Mouse (Mus musculus) neural tube, embryonic 14.5 days (tissue): ENCODE measurements around the gene Rab3ip. TPM values are rescaled to one million over a fixed set of nuclear protein-coding genes. Genes with fewer than 3 reads are reported as not detected.
A peak's percentile ranks its signal among the peaks of the same experiment; 100 is the strongest.

Source experiments
- ATAC-seq: fragments of 200-750 bp; cut with Nextera tagmentation; 2 replicates; pipeline ENCODE4 v1.8.0; 2017; ENCODE audit warnings: low read depth, mild to moderate bottlenecking, moderate TSS enrichment, moderate library complexity
- H3K27ac ChIP-seq: fragments of 300-500 bp; sonication (generic); 2 replicates; pipeline ENCODE4 v1.5.1; 2014; ENCODE audit warnings: low read depth, mild to moderate bottlenecking, control low read depth, low read length, moderate library complexity, mixed read lengths
- H3K27me3 ChIP-seq: fragments of 300-500 bp; sonication (generic); 2 replicates; pipeline ENCODE4 v1.6.1; 2014; ENCODE audit warnings: low read length; ENCODE audit not compliant: control insufficient read depth, insufficient read depth
- H3K36me3 ChIP-seq: fragments of 300-500 bp; sonication (generic); 2 replicates; pipeline ENCODE4 v1.6.1; 2014; ENCODE audit warnings: low read length, mixed read lengths; ENCODE audit not compliant: control insufficient read depth, insufficient read depth
- H3K4me1 ChIP-seq: fragments of 300-500 bp; sonication (generic); 2 replicates; pipeline ENCODE4 v1.6.1; 2014; ENCODE audit warnings: low read length; ENCODE audit not compliant: control insufficient read depth, insufficient read depth
- H3K4me2 ChIP-seq: fragments of 300-500 bp; sonication (generic); 2 replicates; pipeline ENCODE4 v1.6.1; 2014; ENCODE audit warnings: mild to moderate bottlenecking, low read depth, low read length, control low read depth
- H3K4me3 ChIP-seq: fragments of 300-500 bp; sonication (generic); 2 replicates; pipeline ENCODE4 v1.5.1; 2014; ENCODE audit warnings: low read depth, low read length, control low read depth, mixed read lengths
- H3K9ac ChIP-seq: fragments of 300-500 bp; sonication (generic); replicated peaks from 2 replicates; pipeline ENCODE4 v1.6.1; 2014; ENCODE audit warnings: low read depth, mild to moderate bottlenecking, control low read depth, low read length, mixed read lengths
- H3K9me3 ChIP-seq: fragments of 300-500 bp; sonication (generic); 2 replicates; pipeline ENCODE4 v1.6.1; 2016; ENCODE audit warnings: low read length; ENCODE audit not compliant: control insufficient read depth
- WGBS: fragments of 180-500 bp; shearing (Covaris S2); extraction: QIAGEN DNeasy Blood & Tissue Kit; methylation state at CpG from one replicate; pipeline ENCODE4 v1.1.7; 2014; 5-methylcytosine and 5-hydroxymethylcytosine counted together
- polyA plus RNA-seq: library from polyadenylated mRNA; unstranded; fragments of >200 nt; fragmentation: Nextera tagmentation; extraction: Ambion mirVana; gene quantifications from 2 replicates; pipeline ENCODE4 v1.2.1, GENCODE M21; 2014

Rab3ip gene
- polyA plus RNA-seq, 1 experiment from 2014 or later: 59.6 TPM

DNA sequence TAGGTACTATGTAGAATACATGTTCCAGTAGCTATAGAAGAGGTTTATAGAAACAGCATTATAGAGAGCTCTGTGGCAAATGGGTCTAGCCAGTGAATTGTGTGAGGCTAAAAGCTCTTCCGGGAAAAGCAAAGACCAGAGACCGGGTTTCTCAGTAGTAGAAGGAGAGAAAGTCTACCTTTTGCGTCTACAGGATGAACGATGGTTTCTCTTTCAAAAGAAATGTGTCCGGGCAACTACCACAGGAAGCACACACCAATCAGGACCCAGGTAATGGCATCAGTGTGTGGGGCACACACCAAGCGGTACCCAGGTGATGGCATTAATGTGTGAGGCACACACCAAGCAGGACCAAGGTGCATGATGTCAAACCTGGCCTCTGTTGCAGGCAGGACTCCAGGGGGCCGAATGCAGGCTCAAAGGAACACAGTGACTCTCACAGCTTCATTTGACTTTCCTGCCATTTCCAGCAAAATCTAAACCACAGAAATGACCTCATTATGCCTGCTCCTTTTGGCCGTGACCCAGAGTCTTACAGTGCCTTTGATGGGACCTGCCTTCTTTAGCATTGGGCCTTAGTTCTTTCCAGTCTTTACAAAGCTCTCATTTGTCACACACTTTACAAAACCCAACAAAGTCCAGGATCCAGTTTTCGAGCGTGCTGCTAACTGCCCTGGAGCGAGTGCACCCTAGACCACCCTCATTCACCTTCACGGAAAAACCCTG, 55.3 kb downstream of the Rab3ip start:
- Histone ChIP-seq H3K4me3 (no peak overlapping the region), H3K27me3 (no peaks in the 10 kb centered on the region), H3K27ac (no peak overlapping the region), H3K4me1 (no peaks in the 10 kb centered on the region), H3K9me3 (no peaks in the 10 kb centered on the region), H3K4me2 (no peak overlapping the region), H3K9ac (no peak overlapping the region), H3K36me3 (no peaks in the 10 kb centered on the region)
- 86% methylated on average over 12 of the region's 12 CpGs for WGBS
- ATAC-seq: no peak

- WGBS: 87% methylated on average over 6 of the region's 6 CpGs
- Histone ChIP-seq H3K9me3 (no peaks in the 10 kb centered on the region), H3K9ac (no peak overlapping the region), H3K27ac (no peak overlapping the region), H3K4me1 (no peaks in the 10 kb centered on the region), H3K27me3 (no peaks in the 10 kb centered on the region), H3K36me3 (no peaks in the 10 kb centered on the region), H3K4me2 (no peak overlapping the region), H3K4me3 (no peak overlapping the region)
- ATAC-seq: no peak
These were observed 56.0 kb downstream of the Rab3ip start for GRCm38 (mm10) chr10:116894540-116894939.

- no peak overlapping the region for H3K27ac ChIP-seq
- no peaks in the 10 kb centered on the region for H3K4me1 ChIP-seq
- 23% methylated on average over 3 of the region's 3 CpGs for WGBS
- no peak overlapping the region for H3K4me2 ChIP-seq
- no peaks in the 10 kb centered on the region for H3K9me3 ChIP-seq
- no peaks in the 10 kb centered on the region for H3K36me3 ChIP-seq
- no peak overlapping the region for H3K4me3 ChIP-seq
- no peaks in the 10 kb centered on the region for H3K27me3 ChIP-seq
- H3K9ac ChIP-seq: no peak overlapping the region
- no peak for ATAC-seq
These were observed 56.8 kb downstream of the Rab3ip start for GRCm38 (mm10) chr10:116893753-116894152.

- ATAC-seq: peak; percentile 87; the same call in 1 of the 2 replicates
- Histone ChIP-seq H3K4me3 (no peak overlapping the region), H3K36me3 (no peaks in the 10 kb centered on the region), H3K9me3 (no peaks in the 10 kb centered on the region), H3K9ac (no peak overlapping the region), H3K4me1 (no peaks in the 10 kb centered on the region), H3K4me2 (no peak overlapping the region), H3K27me3 (no peaks in the 10 kb centered on the region), H3K27ac (no peak overlapping the region)
- WGBS: 36% methylated on average over 5 of the region's 5 CpGs
These were observed 60.0 kb downstream of the Rab3ip start for GRCm38 (mm10) chr10:116890587-116890986.

GRCm38 (mm10) chr10:116884552-116884951, 66.0 kb downstream of the Rab3ip start:
- Histone ChIP-seq H3K36me3 (no peaks in the 10 kb centered on the region), H3K27me3 (no peaks in the 10 kb centered on the region), H3K27ac (no peak overlapping the region), H3K9me3 (no peaks in the 10 kb centered on the region), H3K9ac (no peak overlapping the region), H3K4me2 (no peak overlapping the region), H3K4me1 (no peaks in the 10 kb centered on the region), H3K4me3 (no peak overlapping the region)
- 89% methylated on average over 3 of the region's 3 CpGs for WGBS
- ATAC-seq: no peak

GRCm38 (mm10) chr10:116883531-116883930, 67.0 kb downstream of the Rab3ip start:
- Histone ChIP-seq H3K4me2 (no peak overlapping the region), H3K4me1 (no peaks in the 10 kb centered on the region), H3K27me3 (no peaks in the 10 kb centered on the region), H3K36me3 (no peaks in the 10 kb centered on the region), H3K9me3 (no peaks in the 10 kb centered on the region), H3K9ac (no peak overlapping the region), H3K27ac (no peak overlapping the region), H3K4me3 (no peak overlapping the region)
- no peak for ATAC-seq
- 62% methylated on average over 5 of the region's 5 CpGs for WGBS

GRCm38 (mm10) chr10:116877436-116877835, 73.1 kb downstream of the Rab3ip start:
- no peak overlapping the region for H3K4me3 ChIP-seq
- 86% methylated on average over 4 of the region's 4 CpGs for WGBS
- H3K4me1 ChIP-seq: no peaks in the 10 kb centered on the region
- H3K9me3 ChIP-seq: no peaks in the 10 kb centered on the region
- H3K36me3 ChIP-seq: no peaks in the 10 kb centered on the region
- ATAC-seq: no peak
- H3K27me3 ChIP-seq: no peaks in the 10 kb centered on the region
- H3K4me2 ChIP-seq: no peak overlapping the region
- no peak overlapping the region for H3K9ac ChIP-seq
- H3K27ac ChIP-seq: no peak overlapping the region

DNA sequence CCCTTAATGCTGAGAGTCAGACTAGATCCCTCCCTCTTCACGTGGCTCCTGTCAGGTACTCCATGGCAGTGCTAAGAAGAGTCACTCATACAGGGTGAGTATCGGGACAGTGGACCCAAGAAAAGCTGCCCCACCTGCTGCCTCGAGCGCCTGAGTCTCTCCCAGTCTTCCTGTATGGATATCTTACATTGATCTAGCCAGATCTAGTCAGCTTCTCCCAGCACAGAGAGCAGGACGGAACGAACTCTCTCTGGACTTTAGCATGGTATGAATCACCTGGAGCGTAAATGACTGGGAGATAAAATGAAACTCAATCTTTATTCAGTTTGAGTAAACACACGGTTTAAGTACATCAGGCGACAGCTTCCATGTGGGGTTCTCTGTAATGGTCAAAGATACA, 76.1 kb downstream of the Rab3ip start:
- Histone ChIP-seq H3K9ac (no peak overlapping the region), H3K27ac (no peak overlapping the region), H3K4me2 (no peak overlapping the region), H3K36me3 (no peaks in the 10 kb centered on the region), H3K4me1 (peaks cover 4% of the 10 kb centered on the region; the same call in 1 of the 2 replicates), H3K4me3 (no peak overlapping the region), H3K9me3 (no peaks in the 10 kb centered on the region), H3K27me3 (no peaks in the 10 kb centered on the region)
- WGBS: 85% methylated on average over 9 of the region's 9 CpGs
- ATAC-seq: no peak

GRCm38 (mm10) chr10:116872016-116872410, 78.6 kb downstream of the Rab3ip start:
- no peak overlapping the region for H3K27ac ChIP-seq
- peak; percentile 60; the same call in 1 of the 2 replicates for ATAC-seq
- no peak overlapping the region for H3K9ac ChIP-seq
- no peaks in the 10 kb centered on the region for H3K36me3 ChIP-seq
- no peak overlapping the region for H3K4me3 ChIP-seq
- H3K27me3 ChIP-seq: no peaks in the 10 kb centered on the region
- no peaks in the 10 kb centered on the region for H3K9me3 ChIP-seq
- H3K4me1 ChIP-seq: peaks cover 4% of the 10 kb centered on the region; the same call in 1 of the 2 replicates
- peak overlapping the region; percentile 25; the same call in 1 of the 2 replicates for H3K4me2 ChIP-seq
- WGBS: 35% methylated on average over 14 of the region's 14 CpGs
